Mouse (Mus musculus) spleen, adult 2 months (tissue): ENCODE measurements at regions not wholly inside any gene's neighbourhood (a gene's known extent, or its start where the extent isn't known, plus 50 kb on each side); places are given as distances from the start of the nearest gene placed in this dataset.
"Not testable (repeated sequence)": the region's sequence is repeated elsewhere in the genome, so short reads cannot be mapped to it uniquely, and the experiment has no call there.

Source experiments
- CTCF ChIP-seq: fragments of 200-500 bp; IDR thresholded peaks from 2 replicates; pipeline ENCODE4 v1.5.1; 2011; ENCODE audit warnings: mild to moderate bottlenecking, inconsistent platforms; ENCODE audit not compliant: insufficient read depth, insufficient read length, insufficient replicate concordance; ENCODE audit errors: extremely low read depth
- POLR2A ChIP-seq: fragments of 200-500 bp; IDR thresholded peaks from 2 replicates; pipeline ENCODE4 v1.6.1; 2011; ENCODE audit warnings: low read depth, low read length, inconsistent platforms

DNA sequence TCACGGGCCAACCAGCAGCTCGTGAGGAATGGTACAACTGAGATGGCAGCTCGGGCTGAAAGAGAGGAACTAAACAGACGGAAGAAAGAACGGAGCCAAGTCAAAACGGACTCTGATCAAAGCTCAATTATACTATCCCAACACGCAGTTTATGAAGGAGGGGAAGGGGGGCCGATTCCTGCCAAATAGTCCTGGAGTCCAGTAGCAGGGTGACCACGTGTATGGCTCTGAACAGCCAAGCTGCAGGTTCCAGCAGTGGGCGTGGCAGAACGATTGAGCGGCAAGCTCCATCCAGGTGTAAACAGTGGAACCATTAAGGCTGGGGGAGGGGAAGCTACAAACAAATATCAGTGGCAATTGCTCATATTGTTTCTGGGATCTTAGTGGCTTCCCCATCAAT is 152.9 kb downstream of the Kcnrg start:
- not testable (repeated sequence) for TF ChIP-seq POLR2A, CTCF
